Mouse (Mus musculus): ENCODE results near the gene Olfr1389.

DNA sequence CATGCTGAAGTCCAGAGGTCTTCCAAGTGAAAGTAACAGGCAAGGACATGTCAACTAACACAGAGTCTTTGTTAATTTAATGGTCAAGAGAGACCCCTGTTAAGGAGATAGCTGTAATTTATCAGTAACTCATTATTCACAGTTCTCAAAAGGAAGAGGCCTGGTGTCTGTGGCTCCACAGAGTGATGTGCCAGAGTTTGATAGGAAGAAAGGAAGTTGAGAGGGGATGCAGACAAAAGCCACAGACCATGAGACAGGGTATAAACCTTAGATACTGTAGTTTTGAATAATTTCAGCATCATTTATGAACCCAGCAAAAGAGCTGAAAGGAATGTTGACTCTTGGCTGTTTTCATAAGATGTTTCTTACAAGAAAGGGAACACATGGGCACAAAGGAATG lies 39.7 kb upstream of the Olfr1389 start:
- no peak for TF ChIP-seq GATA1 (IDR thresholded peaks at IDR 0.05; ENCODE audit: low read length)
- no peak for TF ChIP-seq TAL1 (IDR thresholded peaks at IDR 0.05; ENCODE audit: low read length)
